ENCODE assay signal across 37 mouse cellular contexts in genomic region chr3:105113859-105114258, GRCm38 (mm10). TPM values are rescaled to one million over a fixed set of nuclear protein-coding genes. Genes with fewer than 3 reads are reported as not detected.
A peak's percentile ranks its signal among the peaks of the same experiment; 100 is the strongest.
DNase-seq lines count a peak whose midpoint lies in the region; ATAC-seq and TF ChIP-seq lines count a peak whose summit lies in the region.
"Had no signal": no experiment of that assay in that cellular context is flagged by ENCODE, and none has a peak within 500 bp of the region (broad histone marks: within the 10 kb centered on the region; RNA-seq: fewer than 3 reads in every experiment).

No protein-coding gene starts in this region.

- no peak overlapping the region for H3K4me3 ChIP-seq in stomach, embryonic 14.5 days (ENCODE audit: low read depth, low read length)
- no peak overlapping the region for H3K4me3 ChIP-seq in stomach, postnatal 0 days (ENCODE audit: low read depth, low read length)
- no peak overlapping the region for H3K4me3 ChIP-seq in kidney, embryonic 15.5 days (replicated peaks)
- H3K4me3 ChIP-seq: embryonic facial prominence, embryonic 12.5 days; forebrain, embryonic 15.5 days; heart, embryonic 15.5 days; hindbrain, embryonic 12.5 days; intestine, embryonic 15.5 days; liver, embryonic 12.5 days; megakaryocyte, embryonic 14.5 days; myocyte; neural tube, embryonic 12.5 days had no signal

- ATAC-seq in cerebellum, adult (ENCODE audit: insufficient number of reproducible peaks, low FRiP score, low TSS enrichment): peak; percentile 60
- ATAC-seq in stomach, embryonic 14.5 days (ENCODE audit: insufficient number of reproducible peaks, insufficient read depth, low FRiP score, low read depth): no peak
- no peak for ATAC-seq in stomach, postnatal 0 days (ENCODE audit: low FRiP score, low TSS enrichment)
- no peak for ATAC-seq in kidney, embryonic 15.5 days (replicated peaks; ENCODE audit: low FRiP score)
- no peak for ATAC-seq in granulocyte monocyte progenitor cell, adult 5-6 weeks (replicated peaks; ENCODE audit: poor library complexity, severe bottlenecking)

- TF ChIP-seq CTCF in stomach, postnatal 0 days (IDR thresholded peaks at IDR 0.05; ENCODE audit: low read depth): no peak

- no peak overlapping the region for H3K4me2 ChIP-seq in stomach, embryonic 14.5 days (replicated peaks; ENCODE audit: low read depth, low read length)
- no peak overlapping the region for H3K4me2 ChIP-seq in stomach, postnatal 0 days (replicated peaks; ENCODE audit: low read depth)
- H3K4me2 ChIP-seq in kidney, embryonic 15.5 days: no peak overlapping the region
- H3K4me2 ChIP-seq: embryonic facial prominence, embryonic 12.5 days; forebrain, embryonic 15.5 days; heart, embryonic 15.5 days; hindbrain, embryonic 12.5 days; intestine, embryonic 15.5 days; liver, embryonic 12.5 days; neural tube, embryonic 12.5 days had no signal

- H3K27me3 ChIP-seq in stomach, embryonic 14.5 days (ENCODE audit: control insufficient read depth, insufficient read depth, low read length): no peaks in the 10 kb centered on the region
- H3K27me3 ChIP-seq in stomach, postnatal 0 days (ENCODE audit: control insufficient read depth, insufficient read depth, low read length): no peaks in the 10 kb centered on the region
- H3K27me3 ChIP-seq in kidney, embryonic 15.5 days: no peaks in the 10 kb centered on the region
- H3K27me3 ChIP-seq: CH12.LX; embryonic facial prominence, embryonic 12.5 days; forebrain, embryonic 15.5 days; heart, embryonic 15.5 days; intestine, embryonic 15.5 days; liver, embryonic 12.5 days; neural tube, embryonic 12.5 days had no signal

- no peak for TF ChIP-seq EP300 in stomach, postnatal 0 days (optimal IDR thresholded peaks at IDR 0.05)

- no peak for DNase-seq in cerebellum, postnatal 4 days (ENCODE audit: low spot score in 2 of 2)
- DNase-seq in stomach, postnatal 0 days (ENCODE audit: low spot score): no peak
- peak; percentile 77 to 80 for DNase-seq in cerebellum, postnatal 10 days
- DNase-seq in spleen, postnatal 10 days (ENCODE audit: low spot score in 2 of 2): no peak

- H3K27ac ChIP-seq in stomach, embryonic 14.5 days (ENCODE audit: low read length): peak overlapping the region; percentile 11; the same call in 1 of the 2 replicates
- no peak overlapping the region for H3K27ac ChIP-seq in stomach, postnatal 0 days (replicated peaks)
- no peak overlapping the region for H3K27ac ChIP-seq in kidney, embryonic 15.5 days
- H3K27ac ChIP-seq: embryonic facial prominence, embryonic 12.5 days; forebrain, embryonic 15.5 days; heart, embryonic 15.5 days; hindbrain, embryonic 12.5 days; hindbrain, postnatal 0 days; intestine, embryonic 15.5 days; kidney, postnatal 0 days; liver, embryonic 12.5 days; neural tube, embryonic 12.5 days had no signal

- no peak overlapping the region for H3K9ac ChIP-seq in stomach, embryonic 14.5 days (replicated peaks; ENCODE audit: low read depth, low read length)
- H3K9ac ChIP-seq in stomach, postnatal 0 days (ENCODE audit: low read length): no peak overlapping the region
- H3K9ac ChIP-seq in kidney, embryonic 15.5 days: no peak overlapping the region
- H3K9ac ChIP-seq: embryonic facial prominence, embryonic 12.5 days; forebrain, embryonic 15.5 days; heart, embryonic 15.5 days; hindbrain, embryonic 12.5 days; intestine, embryonic 15.5 days; liver, embryonic 12.5 days; liver, postnatal 0 days; neural tube, embryonic 12.5 days had no signal

- 72% methylated on average over 4 of the region's 4 CpGs for WGBS in stomach, embryonic 14.5 days
- 74% methylated on average over 4 of the region's 4 CpGs for WGBS in stomach, postnatal 0 days
- WGBS in kidney, embryonic 15.5 days: 94% methylated on average over 4 of the region's 4 CpGs

- H3K9me3 ChIP-seq in stomach, embryonic 14.5 days (ENCODE audit: control insufficient read depth, low read depth, low read length): no peaks in the 10 kb centered on the region
- no peaks in the 10 kb centered on the region for H3K9me3 ChIP-seq in stomach, postnatal 0 days (ENCODE audit: control insufficient read depth, low read length)
- H3K9me3 ChIP-seq in kidney, embryonic 15.5 days (replicated peaks): no peaks in the 10 kb centered on the region
- H3K9me3 ChIP-seq: embryonic facial prominence, embryonic 12.5 days; forebrain, embryonic 15.5 days; heart, embryonic 15.5 days; hindbrain, embryonic 12.5 days; intestine, embryonic 15.5 days; liver, embryonic 12.5 days; neural tube, embryonic 12.5 days had no signal

- no peaks in the 10 kb centered on the region for H3K36me3 ChIP-seq in stomach, embryonic 14.5 days (ENCODE audit: control insufficient read depth, insufficient read depth, low read length)
- H3K36me3 ChIP-seq in stomach, postnatal 0 days (ENCODE audit: control insufficient read depth, insufficient read depth, low read length): no peaks in the 10 kb centered on the region
- no peaks in the 10 kb centered on the region for H3K36me3 ChIP-seq in kidney, embryonic 15.5 days
- H3K36me3 ChIP-seq: embryonic facial prominence, embryonic 12.5 days; forebrain, embryonic 15.5 days; heart, embryonic 15.5 days; hindbrain, embryonic 12.5 days; intestine, embryonic 15.5 days; liver, embryonic 12.5 days; neural tube, embryonic 12.5 days had no signal

- H3K4me1 ChIP-seq in stomach, embryonic 14.5 days (ENCODE audit: control insufficient read depth, insufficient read depth, low read length): no peaks in the 10 kb centered on the region
- H3K4me1 ChIP-seq in stomach, postnatal 0 days (replicated peaks; ENCODE audit: control insufficient read depth, insufficient read depth): no peaks in the 10 kb centered on the region
- no peaks in the 10 kb centered on the region for H3K4me1 ChIP-seq in kidney, embryonic 15.5 days
- H3K4me1 ChIP-seq: embryonic facial prominence, embryonic 12.5 days; forebrain, embryonic 15.5 days; hindbrain, embryonic 12.5 days; intestine, embryonic 15.5 days; liver, embryonic 12.5 days; megakaryocyte, embryonic 14.5 days; neural tube, embryonic 12.5 days had no signal

RNA-seq across cellular contexts. Expression of gene 4930564D02Rik, which starts 47.2 kb away (rescaled TPM):
- not detected in 2 replicates for polyA plus RNA-seq in stomach, embryonic 14.5 days (2014; fragmentation: Nextera tagmentation; extraction: Ambion mirVana)
- not detected in 2 replicates for polyA plus RNA-seq in stomach, postnatal 0 days (2015; fragmentation: Nextera tagmentation; extraction: Ambion mirVana)
- polyA plus RNA-seq in kidney, embryonic 15.5 days (2015; fragmentation: Nextera tagmentation; extraction: Ambion mirVana): not detected in 2 replicates
- not detected in 2 replicates for total RNA-seq in granulocyte monocyte progenitor cell, adult 5-6 weeks (2014; fragmentation: Nextera tagmentation)
- total RNA-seq in granulocyte monocyte progenitor cell, adult 5-6 weeks (2017): not detected in 2 replicates
- total RNA-seq: adrenal gland, adult 2 months; adrenal gland, postnatal 36 days; CH12.LX; ES-E14; gastrocnemius, postnatal 10 days; heart, postnatal 36 days; hindbrain, postnatal 0 days; layer of hippocampus, adult 8-10 months; layer of hippocampus, postnatal 25 days; left cerebral cortex, postnatal 4 days; midbrain, postnatal 0 days had no signal
- polyA plus RNA-seq: activated CD4-positive, CD25-positive, alpha-beta regulatory T cell, adult 4 months; adrenal gland, adult 2 months; C2C12; embryonic facial prominence, embryonic 12.5 days; forebrain, embryonic 15.5 days; gonadal fat pad, adult 2 months; heart, embryonic 15.5 days; hindbrain, embryonic 12.5 days; hindbrain, postnatal 0 days; intestine, embryonic 15.5 days; kidney, adult 2 months; kidney, postnatal 0 days; limb, embryonic 14.5 days; liver, embryonic 12.5 days; liver, postnatal 0 days; lung, embryonic 16.5 days; midbrain, postnatal 0 days; myocyte; neural tube, embryonic 12.5 days; stomach, embryonic 16.5 days had no signal

Comparison
In these comparisons a context has a peak if more than half of its experiments do, and no peak if none do; other contexts are left out.
1. DNase-seq: peak in cerebellum, postnatal 10 days (2 of 2); none in cerebellum, postnatal 4 days (0 of 2), stomach, postnatal 0 days (single experiment) and spleen, postnatal 10 days (0 of 2).